Mouse (Mus musculus): Measurements from ENCODE around the gene Ctnnb1. TPM values are rescaled to one million over a fixed set of nuclear protein-coding genes. Genes with fewer than 3 reads are reported as not detected.

Ctnnb1 gene
- polyA plus RNA-seq, 1 experiment from 2014 or later: 483 TPM

DNA sequence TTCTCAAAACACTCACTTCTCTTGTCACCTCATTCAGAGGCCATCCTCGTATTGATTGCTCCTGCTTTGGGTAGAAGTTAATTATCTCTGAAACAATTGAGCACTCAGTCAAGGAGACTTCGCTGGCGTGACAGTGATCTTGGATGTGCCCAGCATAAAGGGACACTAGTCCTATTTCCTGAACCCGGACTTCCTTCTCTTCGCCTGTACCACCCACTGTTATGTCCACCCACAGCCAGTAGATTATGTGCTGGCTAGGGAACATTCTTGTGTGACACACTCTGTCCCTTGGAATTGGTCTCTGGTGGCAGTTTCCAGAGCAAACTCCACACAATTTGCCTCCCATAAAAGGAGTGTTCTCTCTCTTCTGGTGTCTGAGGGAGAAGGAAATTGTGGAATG, 32.5 kb upstream of the Ctnnb1 start:
- Histone ChIP-seq H3K4me2 (ENCODE audit: low read length) (no peak overlapping the region), H3K4me3 (ENCODE audit: low read depth, low read length) (no peak overlapping the region), H3K27me3 (ENCODE audit: control insufficient read depth, insufficient read depth, low read depth, low read length) (no peaks in the 10 kb centered on the region; the same call in 1 of the 2 replicates), H3K36me3 (ENCODE audit: control insufficient read depth, insufficient read depth, low read length) (no peaks in the 10 kb centered on the region), H3K27ac (ENCODE audit: low read length) (no peak overlapping the region), H3K9ac (ENCODE audit: low read depth, low read length) (no peak overlapping the region), H3K4me1 (ENCODE audit: control insufficient read depth, insufficient read depth, low read length) (0 out of 2 replicates have a peak, but pooled peaks cover 3% of the 10 kb centered on the region), H3K9me3 (replicated peaks; ENCODE audit: control insufficient read depth, low read length, poor library complexity, severe bottlenecking) (no peaks in the 10 kb centered on the region)
- WGBS: 61% methylated on average over 5 of the region's 5 CpGs
- ATAC-seq: no peak

DNA sequence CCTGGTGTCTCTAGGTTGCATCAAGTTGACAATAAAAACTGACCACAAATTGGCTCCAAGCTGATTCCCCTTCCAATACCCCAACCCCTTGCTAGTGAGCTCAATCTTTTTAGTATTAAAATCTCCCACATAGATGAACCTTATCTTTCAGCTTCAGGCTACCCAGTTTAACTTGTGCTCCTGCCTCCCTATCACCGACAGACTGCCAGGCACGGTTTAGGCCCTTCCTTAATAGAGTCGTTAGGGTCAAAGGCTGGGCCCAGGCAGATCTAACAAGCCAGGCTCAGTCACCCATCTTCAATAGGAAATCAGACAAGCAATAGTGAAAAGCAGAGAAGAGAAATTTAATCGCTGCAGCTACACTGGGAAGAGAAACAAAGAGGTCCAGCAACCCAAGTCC, 31.7 kb upstream of the Ctnnb1 start:
- no peaks in the 10 kb centered on the region; the same call in 1 of the 2 replicates for H3K27me3 ChIP-seq (ENCODE audit: control insufficient read depth, insufficient read depth, low read depth, low read length)
- H3K27ac ChIP-seq (ENCODE audit: low read length): no peak overlapping the region
- H3K9me3 ChIP-seq (replicated peaks; ENCODE audit: control insufficient read depth, low read length, poor library complexity, severe bottlenecking): no peaks in the 10 kb centered on the region
- 0 out of 2 replicates have a peak, but pooled peaks cover 3% of the 10 kb centered on the region for H3K4me1 ChIP-seq (ENCODE audit: control insufficient read depth, insufficient read depth, low read length)
- no peaks in the 10 kb centered on the region for H3K36me3 ChIP-seq (ENCODE audit: control insufficient read depth, insufficient read depth, low read length)
- H3K4me3 ChIP-seq (ENCODE audit: low read depth, low read length): no peak overlapping the region
- H3K4me2 ChIP-seq (ENCODE audit: low read length): no peak overlapping the region
- no peak for ATAC-seq
- no peak overlapping the region for H3K9ac ChIP-seq (ENCODE audit: low read depth, low read length)
- 67% methylated on average over 4 of the region's 4 CpGs for WGBS

DNA sequence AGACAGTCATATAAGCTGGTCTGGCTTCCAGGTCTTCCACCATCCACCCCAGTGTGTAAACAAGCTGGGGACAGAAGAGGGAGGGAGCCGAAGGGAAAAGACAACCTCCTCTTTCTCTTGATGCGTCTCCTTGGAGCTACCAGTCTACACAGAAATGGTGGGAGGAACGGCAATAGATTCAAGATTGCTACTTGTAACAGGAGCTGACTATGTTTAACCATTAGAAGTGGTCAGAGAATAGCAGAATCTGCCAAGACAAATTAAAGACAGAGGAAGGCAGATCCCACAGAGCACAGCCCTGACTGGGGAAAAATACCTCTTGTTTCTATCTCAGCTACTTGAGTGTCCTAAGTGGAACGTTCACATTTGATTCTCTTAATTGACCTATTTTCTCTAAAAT, 29.2 kb upstream of the Ctnnb1 start:
- 69% methylated on average over 4 of the region's 4 CpGs for WGBS
- Histone ChIP-seq H3K4me3 (ENCODE audit: low read depth, low read length) (no peak overlapping the region), H3K4me1 (ENCODE audit: control insufficient read depth, insufficient read depth, low read length) (0 out of 2 replicates have a peak, but pooled peaks cover 3% of the 10 kb centered on the region), H3K9me3 (replicated peaks; ENCODE audit: control insufficient read depth, low read length, poor library complexity, severe bottlenecking) (no peaks in the 10 kb centered on the region), H3K9ac (ENCODE audit: low read depth, low read length) (no peak overlapping the region), H3K27ac (ENCODE audit: low read length) (no peak overlapping the region), H3K4me2 (ENCODE audit: low read length) (no peak overlapping the region), H3K27me3 (ENCODE audit: control insufficient read depth, insufficient read depth, low read depth, low read length) (no peaks in the 10 kb centered on the region; the same call in 1 of the 2 replicates), H3K36me3 (ENCODE audit: control insufficient read depth, insufficient read depth, low read length) (no peaks in the 10 kb centered on the region)
- no peak for ATAC-seq

DNA sequence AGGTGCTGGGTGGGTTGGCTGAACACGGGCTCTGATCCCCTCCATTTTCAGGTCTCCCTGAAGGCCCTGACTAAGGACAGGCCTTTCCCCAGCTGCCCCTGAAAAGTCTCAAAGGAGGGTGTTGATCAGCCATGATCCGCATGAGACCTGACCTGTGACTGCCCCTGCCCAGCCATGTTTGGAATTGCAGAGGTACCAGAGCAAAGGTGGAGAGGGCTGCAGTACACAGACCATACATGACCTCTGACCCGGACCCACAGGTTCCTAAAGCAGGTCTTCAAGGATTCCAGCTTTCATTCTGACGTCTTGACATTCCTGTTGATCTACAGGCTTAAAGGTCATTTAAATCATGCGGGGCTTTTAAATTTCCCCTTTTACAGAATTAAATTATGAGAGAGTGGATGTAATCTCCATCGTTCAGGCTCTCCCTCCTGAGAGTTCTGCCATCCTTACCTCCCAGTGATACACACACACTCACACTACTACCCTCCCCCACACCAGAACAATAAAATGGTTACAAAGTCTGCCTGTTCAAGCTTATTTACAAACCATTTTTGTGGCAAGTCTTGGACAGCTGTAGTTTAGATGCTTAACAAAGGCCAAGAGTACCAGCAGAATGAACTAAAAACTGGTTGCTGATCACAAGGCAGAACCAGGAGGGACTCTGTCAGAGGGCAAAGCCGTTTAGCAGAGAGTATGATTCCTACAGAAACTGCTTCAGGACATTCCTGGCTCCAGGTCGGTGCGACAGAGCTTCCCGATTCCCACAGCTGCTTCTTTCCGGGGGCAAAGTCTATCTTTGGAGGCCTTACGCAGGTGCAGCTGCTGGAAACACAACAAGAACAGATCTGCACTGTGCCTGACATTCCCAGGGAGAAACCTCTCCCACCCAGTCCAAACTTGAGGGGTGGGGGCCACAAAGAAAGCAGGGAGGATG, 28.4 kb upstream of the Ctnnb1 start:
- ATAC-seq: no peak
- no peaks in the 10 kb centered on the region for H3K9me3 ChIP-seq (replicated peaks; ENCODE audit: control insufficient read depth, low read length, poor library complexity, severe bottlenecking)
- no peak overlapping the region for H3K27ac ChIP-seq (ENCODE audit: low read length)
- H3K4me3 ChIP-seq (ENCODE audit: low read depth, low read length): no peak overlapping the region
- 0 out of 2 replicates have a peak, but pooled peaks cover 3% of the 10 kb centered on the region for H3K4me1 ChIP-seq (ENCODE audit: control insufficient read depth, insufficient read depth, low read length)
- no peaks in the 10 kb centered on the region; the same call in 1 of the 2 replicates for H3K27me3 ChIP-seq (ENCODE audit: control insufficient read depth, insufficient read depth, low read depth, low read length)
- no peak overlapping the region for H3K4me2 ChIP-seq (ENCODE audit: low read length)
- no peak overlapping the region for H3K9ac ChIP-seq (ENCODE audit: low read depth, low read length)
- no peaks in the 10 kb centered on the region for H3K36me3 ChIP-seq (ENCODE audit: control insufficient read depth, insufficient read depth, low read length)
- 59% methylated on average over 12 of the region's 12 CpGs for WGBS

DNA sequence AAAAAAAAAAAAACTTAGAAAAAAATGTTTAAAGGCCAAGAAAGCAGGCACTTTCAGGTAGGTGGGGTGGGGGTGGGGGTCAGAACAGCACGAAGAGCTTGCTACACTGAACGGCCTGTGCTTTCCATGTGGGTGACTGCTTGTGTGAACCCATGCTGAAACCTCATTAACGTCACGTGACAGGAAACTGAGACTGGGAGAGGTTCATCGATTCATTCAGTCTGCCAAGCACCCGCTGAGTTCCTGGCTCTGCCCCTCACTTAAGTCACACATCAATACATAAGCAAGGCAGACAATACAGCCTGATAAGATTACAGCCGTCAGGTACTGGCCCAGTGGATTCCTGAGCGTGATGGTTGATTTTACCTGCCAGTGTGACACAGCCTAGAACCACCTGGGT, 26.5 kb upstream of the Ctnnb1 start:
- ATAC-seq: no peak

DNA sequence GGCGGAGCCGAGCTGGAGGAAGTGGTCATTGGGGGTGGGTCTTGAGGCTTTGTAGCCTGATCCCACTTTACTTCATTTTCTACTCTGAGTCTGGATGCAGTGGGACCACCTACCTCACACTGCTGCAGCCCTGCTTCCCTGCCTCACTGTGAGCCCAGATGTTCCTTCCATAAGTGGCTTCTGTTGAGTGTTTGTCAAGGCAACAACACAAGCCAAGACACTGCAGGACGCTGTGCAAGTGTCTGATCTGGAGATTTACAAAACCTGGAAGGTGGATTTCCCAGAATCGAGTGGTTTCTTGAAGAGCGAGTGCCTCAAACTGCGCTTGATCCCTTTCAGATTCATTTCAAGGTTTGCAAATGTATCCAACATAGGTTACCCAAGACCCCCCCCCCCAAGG, 20.6 kb upstream of the Ctnnb1 start:
- H3K36me3 ChIP-seq (ENCODE audit: control insufficient read depth, insufficient read depth, low read length): no peaks in the 10 kb centered on the region
- no peaks in the 10 kb centered on the region for H3K9me3 ChIP-seq (replicated peaks; ENCODE audit: control insufficient read depth, low read length, poor library complexity, severe bottlenecking)
- WGBS: 83% methylated on average over 6 of the region's 6 CpGs
- no peak for ATAC-seq
- H3K27ac ChIP-seq (ENCODE audit: low read length): no peak overlapping the region
- no peaks in the 10 kb centered on the region for H3K4me1 ChIP-seq (ENCODE audit: control insufficient read depth, insufficient read depth, low read length)
- no peak overlapping the region for H3K9ac ChIP-seq (ENCODE audit: low read depth, low read length)
- H3K4me3 ChIP-seq (ENCODE audit: low read depth, low read length): no peak overlapping the region
- no peak overlapping the region for H3K4me2 ChIP-seq (ENCODE audit: low read length)
- H3K27me3 ChIP-seq (ENCODE audit: control insufficient read depth, insufficient read depth, low read depth, low read length): no peaks in the 10 kb centered on the region

More for the DNA sequence above, 26.5 kb upstream of the Ctnnb1 start:
- 77% methylated on average over 8 of the region's 8 CpGs for WGBS
- Histone ChIP-seq H3K4me1 (ENCODE audit: control insufficient read depth, insufficient read depth, low read length) (0 out of 2 replicates have a peak, but pooled peaks cover 3% of the 10 kb centered on the region), H3K36me3 (ENCODE audit: control insufficient read depth, insufficient read depth, low read length) (no peaks in the 10 kb centered on the region), H3K4me3 (ENCODE audit: low read depth, low read length) (no peak overlapping the region), H3K4me2 (ENCODE audit: low read length) (no peak overlapping the region), H3K27ac (ENCODE audit: low read length) (no peak overlapping the region), H3K9ac (ENCODE audit: low read depth, low read length) (no peak overlapping the region), H3K9me3 (replicated peaks; ENCODE audit: control insufficient read depth, low read length, poor library complexity, severe bottlenecking) (no peaks in the 10 kb centered on the region), H3K27me3 (ENCODE audit: control insufficient read depth, insufficient read depth, low read depth, low read length) (no peaks in the 10 kb centered on the region; the same call in 1 of the 2 replicates)

DNA sequence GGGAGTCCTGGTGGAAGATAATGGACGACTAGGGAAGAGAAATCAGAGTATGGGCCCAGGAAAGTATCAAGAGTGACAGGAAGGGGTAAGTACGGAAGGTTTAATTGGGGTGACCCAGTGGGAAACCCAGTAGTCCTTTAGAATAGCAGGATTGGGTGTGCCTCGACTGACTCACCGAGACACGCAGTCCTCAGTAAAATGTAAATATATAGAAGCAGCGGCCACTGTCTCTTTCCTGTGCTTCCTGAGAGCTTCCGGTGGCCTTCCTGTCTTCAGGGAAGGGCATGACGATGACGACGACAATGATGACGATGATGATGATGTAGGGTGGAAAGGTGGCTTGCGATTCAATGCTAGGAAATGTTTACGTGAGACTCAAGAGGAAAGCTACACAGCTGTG, 15.9 kb upstream of the Ctnnb1 start:
- no peaks in the 10 kb centered on the region for H3K36me3 ChIP-seq (ENCODE audit: control insufficient read depth, insufficient read depth, low read length)
- WGBS: 88% methylated on average over 13 of the region's 13 CpGs
- H3K9ac ChIP-seq (ENCODE audit: low read depth, low read length): no peak overlapping the region
- no peak overlapping the region for H3K4me3 ChIP-seq (ENCODE audit: low read depth, low read length)
- H3K9me3 ChIP-seq (replicated peaks; ENCODE audit: control insufficient read depth, low read length, poor library complexity, severe bottlenecking): no peaks in the 10 kb centered on the region
- no peaks in the 10 kb centered on the region for H3K4me1 ChIP-seq (ENCODE audit: control insufficient read depth, insufficient read depth, low read length)
- H3K27ac ChIP-seq (ENCODE audit: low read length): no peak overlapping the region
- ATAC-seq: no peak
- H3K27me3 ChIP-seq (ENCODE audit: control insufficient read depth, insufficient read depth, low read depth, low read length): no peaks in the 10 kb centered on the region
- H3K4me2 ChIP-seq (ENCODE audit: low read length): no peak overlapping the region

DNA sequence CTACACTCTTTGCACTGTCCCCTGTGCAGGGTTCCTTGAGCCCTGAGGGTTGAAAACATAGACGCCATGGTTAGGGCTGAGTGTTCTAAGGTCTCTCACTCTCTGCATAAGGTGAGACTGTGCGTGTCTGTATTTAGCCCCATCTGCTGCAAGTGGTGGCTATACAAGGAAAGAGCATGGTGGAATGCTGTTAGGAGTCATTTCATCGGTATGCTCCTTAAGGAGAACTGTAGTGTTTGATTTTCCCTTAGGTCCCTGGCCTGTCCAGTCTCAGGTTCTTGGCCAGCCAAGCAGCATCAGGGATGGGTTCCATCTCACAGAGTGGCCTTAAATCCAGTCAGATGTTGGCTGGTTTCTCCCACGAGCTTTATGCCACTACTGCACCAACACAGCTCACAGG, 14.6 kb upstream of the Ctnnb1 start:
- WGBS: 91% methylated on average over 4 of the region's 4 CpGs
- Histone ChIP-seq H3K4me1 (ENCODE audit: control insufficient read depth, insufficient read depth, low read length) (no peaks in the 10 kb centered on the region), H3K4me2 (ENCODE audit: low read length) (no peak overlapping the region), H3K36me3 (ENCODE audit: control insufficient read depth, insufficient read depth, low read length) (no peaks in the 10 kb centered on the region), H3K27ac (ENCODE audit: low read length) (no peak overlapping the region), H3K4me3 (ENCODE audit: low read depth, low read length) (no peak overlapping the region), H3K9me3 (replicated peaks; ENCODE audit: control insufficient read depth, low read length, poor library complexity, severe bottlenecking) (no peaks in the 10 kb centered on the region), H3K9ac (ENCODE audit: low read depth, low read length) (no peak overlapping the region), H3K27me3 (ENCODE audit: control insufficient read depth, insufficient read depth, low read depth, low read length) (no peaks in the 10 kb centered on the region)
- no peak for ATAC-seq

DNA sequence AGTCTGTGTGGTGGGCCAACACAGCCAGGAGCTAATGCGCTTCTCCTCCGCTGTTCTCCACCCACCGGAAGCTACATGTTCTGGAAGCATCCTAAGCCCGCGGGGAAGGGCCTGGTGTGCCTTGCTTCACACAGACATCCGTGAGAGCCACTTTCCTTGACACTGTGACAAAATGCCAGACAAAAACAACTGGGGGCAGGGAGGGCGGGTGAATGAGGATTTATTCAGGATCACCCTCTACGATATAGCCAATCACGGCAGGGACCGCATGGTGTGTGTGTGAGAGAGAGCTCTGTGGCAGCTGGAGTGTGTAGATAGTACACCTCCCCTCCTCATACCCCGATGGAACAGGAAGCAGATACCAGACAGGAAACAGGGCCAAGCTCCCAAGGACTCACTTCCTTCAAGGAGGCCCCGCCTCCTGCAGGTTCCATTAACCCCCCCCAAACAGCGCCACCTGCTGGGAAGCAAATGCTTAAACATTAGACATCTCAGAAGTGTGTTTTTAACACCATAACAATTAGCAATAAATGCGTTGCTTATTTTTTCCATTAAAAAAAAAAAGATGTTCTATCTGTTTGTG, 14.0 kb upstream of the Ctnnb1 start:
- no peak overlapping the region for H3K9ac ChIP-seq (ENCODE audit: low read depth, low read length)

More for the DNA sequence above, 14.0 kb upstream of the Ctnnb1 start:
- Histone ChIP-seq H3K36me3 (ENCODE audit: control insufficient read depth, insufficient read depth, low read length) (no peaks in the 10 kb centered on the region), H3K27ac (ENCODE audit: low read length) (no peak overlapping the region), H3K27me3 (ENCODE audit: control insufficient read depth, insufficient read depth, low read depth, low read length) (no peaks in the 10 kb centered on the region), H3K4me3 (ENCODE audit: low read depth, low read length) (no peak overlapping the region), H3K4me1 (ENCODE audit: control insufficient read depth, insufficient read depth, low read length) (no peaks in the 10 kb centered on the region), H3K4me2 (ENCODE audit: low read length) (no peak overlapping the region), H3K9me3 (replicated peaks; ENCODE audit: control insufficient read depth, low read length, poor library complexity, severe bottlenecking) (no peaks in the 10 kb centered on the region)
- WGBS: 85% methylated on average over 14 of the region's 14 CpGs
- no peak for ATAC-seq

Data from midbrain, embryonic 16.5 days (tissue).